Mouse (Mus musculus) limb, embryonic 11.5 days (tissue): ENCODE results near the gene Six4. TPM values are rescaled to one million over a fixed set of nuclear protein-coding genes. Genes with fewer than 3 reads are reported as not detected.
"Not testable (repeated sequence)": the region's sequence is repeated elsewhere in the genome, so short reads cannot be mapped to it uniquely, and the experiment has no call there.

Experiments
- ATAC-seq: fragments of 200-750 bp; cut with Nextera tagmentation; 2 replicates; pipeline ENCODE4 v1.8.0; 2017; ENCODE audit warnings: low read depth; ENCODE audit not compliant: insufficient number of reproducible peaks, low FRiP score, low TSS enrichment
- DNase-seq: peaks from one replicate; pipeline ENCODE4 v3.0.0-alpha.2; 2015; ENCODE audit warnings: low spot score
- H3K27ac ChIP-seq: fragments of 300-500 bp; sonication (generic); replicated peaks from 2 replicates; pipeline ENCODE4 v1.5.1; 2014; ENCODE audit warnings: low read depth, mild to moderate bottlenecking, low read length
- H3K27me3 ChIP-seq: fragments of 300-500 bp; sonication (generic); 2 replicates; pipeline ENCODE4 v1.6.1; 2014; ENCODE audit warnings: mild to moderate bottlenecking, low read length, mixed read lengths; ENCODE audit not compliant: control insufficient read depth, insufficient read depth
- H3K36me3 ChIP-seq: fragments of 300-500 bp; sonication (generic); 2 replicates; pipeline ENCODE4 v1.6.1; 2014; ENCODE audit warnings: mild to moderate bottlenecking, low read length, moderate library complexity, mixed read lengths; ENCODE audit not compliant: control insufficient read depth, insufficient read depth
- H3K4me1 ChIP-seq: fragments of 300-500 bp; sonication (generic); 2 replicates; pipeline ENCODE4 v1.6.1; 2014; ENCODE audit warnings: low read length, mixed read lengths; ENCODE audit not compliant: control insufficient read depth, insufficient read depth
- H3K4me2 ChIP-seq: fragments of 300-500 bp; sonication (generic); 2 replicates; pipeline ENCODE4 v1.6.1; 2014; ENCODE audit warnings: low read depth, mild to moderate bottlenecking, moderate library complexity; ENCODE audit not compliant: severe bottlenecking
- H3K4me3 ChIP-seq: fragments of 300-500 bp; sonication (generic); 2 replicates; pipeline ENCODE4 v1.5.1; 2014; ENCODE audit warnings: low read depth, low read length
- H3K9ac ChIP-seq: fragments of 300-500 bp; sonication (generic); 2 replicates; pipeline ENCODE4 v1.6.1; 2014; ENCODE audit warnings: mild to moderate bottlenecking, low read length
- H3K9me3 ChIP-seq: fragments of 300-500 bp; sonication (generic); 2 replicates; pipeline ENCODE4 v1.6.1; 2016; ENCODE audit warnings: low read length; ENCODE audit not compliant: control insufficient read depth
- WGBS: fragments of 180-500 bp; shearing (Covaris S2); extraction: QIAGEN DNeasy Blood & Tissue Kit; methylation state at CpG from one replicate; pipeline ENCODE4 v1.1.7; 2014; 5-methylcytosine and 5-hydroxymethylcytosine counted together
- polyA plus RNA-seq: library from polyadenylated mRNA; unstranded; fragments of >200 nt; fragmentation: Nextera tagmentation; extraction: Ambion mirVana; gene quantifications from 2 replicates; pipeline ENCODE4 v1.2.1, GENCODE M21; 2014

The Six4 gene
- 23.2 and 27.0 TPM in 2 replicates for polyA plus RNA-seq

- Histone ChIP-seq H3K9ac (peak within 1 kb of the TSS; percentile 97), H3K27ac (peak within 1 kb of the TSS; percentile 99), H3K36me3 (no peaks in the 10 kb centered on the region), H3K4me2 (peak within 1 kb of the TSS; percentile 95), H3K4me3 (peak within 1 kb of the TSS; percentile 98), H3K9me3 (no peaks in the 10 kb centered on the region), H3K4me1 (peaks cover 23% of the 10 kb centered on the region), H3K27me3 (no peaks in the 10 kb centered on the region)
- WGBS, result under 1% methylated on average over 20 of the region's 20 CpGs
- DNase-seq (peak; percentile 89), ATAC-seq (peak; percentile 91)
Observed at GRCm38 (mm10) chr12:73113196-73113595, at the start of gene Six4. Gene Six4, minus strand, starts transcription at chr12:73113456.

- no peak overlapping the region for H3K27ac ChIP-seq
- WGBS, result 92% methylated on average over 13 of the region's 13 CpGs
- H3K27me3 ChIP-seq, result no peaks in the 10 kb centered on the region
- no peak for ATAC-seq
- H3K9ac ChIP-seq, result no peak overlapping the region
- H3K4me3 ChIP-seq, result no peak overlapping the region
- H3K36me3 ChIP-seq, result peaks cover 2% of the 10 kb centered on the region; the same call in 1 of the 2 replicates
- H3K4me2 ChIP-seq, result no peak overlapping the region
- DNase-seq, result no peak
- no peaks in the 10 kb centered on the region for H3K4me1 ChIP-seq
- H3K9me3 ChIP-seq, result peaks cover 4% of the 10 kb centered on the region; the same call in 1 of the 2 replicates
Observed at GRCm38 (mm10) chr12:73162408-73163181, 49.3 kb upstream of the Six4 start.

GRCm38 (mm10) chr12:73160341-73160740 lies 47.1 kb upstream of the Six4 start:
- ATAC-seq (no peak), DNase-seq (no peak)
- Histone ChIP-seq H3K27ac (no peak overlapping the region), H3K4me2 (no peak overlapping the region), H3K36me3 (peaks cover under 1% of the 10 kb centered on the region; the same call in 1 of the 2 replicates), H3K4me1 (no peaks in the 10 kb centered on the region), H3K4me3 (no peak overlapping the region), H3K9me3 (no peaks in the 10 kb centered on the region), H3K27me3 (no peaks in the 10 kb centered on the region), H3K9ac (no peak overlapping the region)
- WGBS, result 76% methylated on average over 4 of the region's 4 CpGs

GRCm38 (mm10) chr12:73154150-73154549 lies 40.9 kb upstream of the Six4 start:
- ATAC-seq (peak; percentile 57), DNase-seq (no peak)
- no peak overlapping the region for H3K4me2 ChIP-seq
- H3K27ac ChIP-seq, result no peak overlapping the region
- H3K9me3 ChIP-seq, result no peaks in the 10 kb centered on the region
- no peaks in the 10 kb centered on the region for H3K27me3 ChIP-seq
- H3K36me3 ChIP-seq, result no peaks in the 10 kb centered on the region
- 38% methylated on average over 4 of the region's 4 CpGs for WGBS
- no peak overlapping the region for H3K9ac ChIP-seq
- H3K4me1 ChIP-seq, result no peaks in the 10 kb centered on the region
- no peak overlapping the region for H3K4me3 ChIP-seq

GRCm38 (mm10) chr12:73151038-73151437 lies 37.8 kb upstream of the Six4 start:
- not testable (repeated sequence) for H3K36me3 ChIP-seq, DNase-seq, H3K27me3 ChIP-seq, H3K27ac ChIP-seq, H3K4me2 ChIP-seq, H3K4me1 ChIP-seq, H3K4me3 ChIP-seq, ATAC-seq, H3K9ac ChIP-seq, H3K9me3 ChIP-seq
- WGBS, result 88% methylated on average over 5 of the region's 5 CpGs

GRCm38 (mm10) chr12:73147236-73147635 lies 34.0 kb upstream of the Six4 start:
- ATAC-seq (no peak), DNase-seq (no peak)
- WGBS, result 37% methylated on average over 3 of the region's 3 CpGs
- H3K4me2 ChIP-seq, result no peak overlapping the region
- no peak overlapping the region for H3K9ac ChIP-seq
- H3K27me3 ChIP-seq, result no peaks in the 10 kb centered on the region
- no peaks in the 10 kb centered on the region for H3K4me1 ChIP-seq
- H3K4me3 ChIP-seq, result no peak overlapping the region
- H3K36me3 ChIP-seq, result no peaks in the 10 kb centered on the region
- no peaks in the 10 kb centered on the region for H3K9me3 ChIP-seq
- H3K27ac ChIP-seq, result no peak overlapping the region

GRCm38 (mm10) chr12:73140732-73141131 lies 27.5 kb upstream of the Six4 start:
- Histone ChIP-seq H3K9me3 (no peaks in the 10 kb centered on the region), H3K4me3 (no peak overlapping the region), H3K9ac (no peak overlapping the region), H3K4me2 (no peak overlapping the region), H3K4me1 (no peaks in the 10 kb centered on the region), H3K27me3 (no peaks in the 10 kb centered on the region), H3K36me3 (no peaks in the 10 kb centered on the region), H3K27ac (no peak overlapping the region)
- WGBS, result 91% methylated on average over 3 of the region's 3 CpGs
- no peak for DNase-seq
- ATAC-seq, result no peak

GRCm38 (mm10) chr12:73125250-73125649 lies 12.0 kb upstream of the Six4 start:
- H3K9ac ChIP-seq, result no peak overlapping the region
- no peaks in the 10 kb centered on the region for H3K27me3 ChIP-seq
- ATAC-seq (no peak), DNase-seq (no peak)
- no peak overlapping the region for H3K4me2 ChIP-seq
- no peaks in the 10 kb centered on the region; the same call in 1 of the 2 replicates for H3K4me1 ChIP-seq
- H3K4me3 ChIP-seq, result no peak overlapping the region
- no peak overlapping the region for H3K27ac ChIP-seq
- H3K9me3 ChIP-seq, result no peaks in the 10 kb centered on the region
- H3K36me3 ChIP-seq, result no peaks in the 10 kb centered on the region
- 79% methylated on average over 4 of the region's 4 CpGs for WGBS
